Mouse (Mus musculus): Measurements from ENCODE around the gene Pde2a. TPM values are rescaled to one million over a fixed set of nuclear protein-coding genes. Genes with fewer than 3 reads are reported as not detected.

Pde2a gene
- 1.7 and 7.0 TPM in 2 replicates for total RNA-seq (2017)

DNA sequence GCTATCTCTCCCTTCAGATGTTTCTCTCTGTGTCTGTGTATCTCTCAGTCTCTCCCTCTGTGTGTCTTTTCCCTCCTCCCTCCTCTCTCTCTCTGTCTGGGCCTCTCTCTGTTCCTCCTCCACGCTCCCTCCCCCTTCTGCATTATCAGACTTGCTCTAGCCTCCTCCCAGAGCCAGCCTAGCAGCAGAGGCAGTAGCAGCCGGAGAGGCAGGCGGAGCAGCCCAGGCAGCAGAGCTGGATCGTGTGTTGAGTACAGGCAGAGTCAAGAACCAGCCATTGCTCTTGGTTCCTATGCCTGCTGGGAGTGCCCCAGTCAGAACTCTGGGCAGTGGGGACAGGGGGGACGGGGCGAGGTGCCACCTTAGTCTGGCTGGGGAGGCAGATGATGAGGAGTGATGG is at the start of gene Pde2a:
TSS of gene Pde2a (plus strand) at position 163 of the 400 bp plus-strand sequence.
- no peak; the same call in 1 of the 2 replicates for ATAC-seq (replicated peaks; ENCODE audit: low read depth, poor library complexity, severe bottlenecking)

DNA sequence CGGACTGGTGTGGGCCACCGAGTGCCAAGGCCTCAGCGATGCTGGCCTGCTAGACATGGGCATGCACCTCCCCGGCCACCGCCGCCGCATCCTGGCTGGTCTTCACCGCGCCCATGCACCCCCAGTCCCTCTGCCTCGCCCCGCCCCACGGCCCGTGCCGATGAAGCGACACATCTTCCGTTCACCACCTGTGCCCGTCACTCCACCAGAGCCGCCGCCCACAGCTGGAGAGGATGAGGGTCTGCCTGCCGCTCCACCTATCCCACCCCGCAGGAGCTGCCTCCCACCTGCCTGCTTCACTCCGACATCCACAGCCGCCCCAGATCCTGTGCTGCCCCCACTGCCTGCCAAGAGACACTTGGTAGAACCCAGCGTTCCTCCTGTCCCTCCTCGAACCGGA is 48.4 kb upstream of the Pde2a start:
- ATAC-seq (replicated peaks; ENCODE audit: low read depth, poor library complexity, severe bottlenecking): no peak

DNA sequence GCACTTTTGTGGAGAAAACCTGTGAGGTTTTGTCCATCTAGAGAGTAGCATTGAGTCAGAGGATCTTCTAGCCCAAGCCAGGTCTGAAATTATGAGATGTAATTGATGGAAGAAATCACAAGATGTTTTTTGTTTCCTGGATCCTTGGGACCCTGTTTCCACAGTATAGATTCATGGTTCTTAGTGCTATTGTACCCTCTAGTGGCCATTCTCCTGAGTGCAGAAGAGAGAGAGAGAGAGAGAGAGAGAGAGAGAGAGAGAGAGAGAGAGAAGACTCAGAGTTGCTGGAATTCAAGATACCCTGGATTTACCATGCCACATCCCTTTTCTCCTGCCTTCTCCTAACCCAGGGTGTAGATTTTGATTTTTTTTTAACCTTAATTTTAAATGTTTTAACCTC is 47.3 kb upstream of the Pde2a start:
- ATAC-seq (replicated peaks; ENCODE audit: low read depth, poor library complexity, severe bottlenecking): peak; percentile 28; the same call in 1 of the 2 replicates

DNA sequence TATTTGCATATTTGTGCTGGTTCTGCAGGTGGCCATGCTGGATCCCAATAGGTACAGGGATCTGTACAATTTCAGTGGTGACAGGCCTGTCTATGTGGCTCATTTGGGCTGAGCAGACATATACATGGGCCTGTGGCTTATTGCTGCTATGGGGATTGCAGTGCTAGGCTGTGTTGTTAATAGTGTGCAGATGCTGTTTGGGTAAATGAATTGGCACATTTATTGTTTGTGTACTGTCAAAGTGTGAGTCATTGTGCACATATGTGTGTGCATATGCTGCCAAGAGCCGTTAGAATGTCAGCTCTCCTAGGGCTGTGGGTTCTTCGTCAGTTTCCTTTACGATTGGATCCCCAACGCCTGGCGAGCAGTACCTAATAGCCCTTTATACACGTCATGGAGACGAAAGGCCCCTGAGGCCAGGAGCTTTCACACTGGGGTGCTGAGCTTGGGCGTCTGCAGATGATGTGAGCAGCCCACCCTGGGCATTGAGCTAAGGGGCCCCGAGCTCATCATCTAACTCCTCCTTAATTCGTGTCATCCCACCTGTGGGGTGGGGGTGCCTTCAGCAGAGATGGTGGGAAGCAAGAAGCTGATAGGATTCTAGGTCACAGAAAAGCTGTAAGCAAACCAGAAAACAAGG is 44.7 kb upstream of the Pde2a start:
- no peak for ATAC-seq (replicated peaks; ENCODE audit: low read depth, poor library complexity, severe bottlenecking)

DNA sequence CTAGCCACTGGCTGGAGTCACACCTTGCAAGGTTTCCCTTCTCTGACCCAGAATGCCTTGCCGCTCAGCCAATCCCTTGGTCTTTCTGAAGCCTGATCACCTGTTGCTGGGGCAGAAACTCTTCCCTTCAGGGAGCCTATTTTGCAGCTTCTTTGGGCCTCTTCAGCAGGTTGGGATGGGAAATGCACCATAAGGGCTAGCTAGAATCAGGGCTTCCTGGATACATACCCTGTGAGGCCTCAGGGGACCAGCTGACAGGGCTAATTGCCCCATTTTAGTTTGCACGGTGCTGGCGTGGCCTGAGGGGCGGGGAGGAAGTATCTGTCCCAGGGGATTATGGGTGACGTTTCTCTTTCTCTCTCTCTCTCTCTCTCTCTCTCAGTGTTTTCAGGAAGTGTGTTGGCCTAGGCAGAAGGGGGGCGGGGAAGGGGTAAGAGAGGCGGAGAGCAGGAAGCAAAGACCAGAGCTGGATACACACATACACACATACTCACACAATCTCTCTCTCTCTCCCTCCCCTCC is 43.7 kb upstream of the Pde2a start:
- ATAC-seq (replicated peaks; ENCODE audit: low read depth, poor library complexity, severe bottlenecking): peak; percentile 59

DNA sequence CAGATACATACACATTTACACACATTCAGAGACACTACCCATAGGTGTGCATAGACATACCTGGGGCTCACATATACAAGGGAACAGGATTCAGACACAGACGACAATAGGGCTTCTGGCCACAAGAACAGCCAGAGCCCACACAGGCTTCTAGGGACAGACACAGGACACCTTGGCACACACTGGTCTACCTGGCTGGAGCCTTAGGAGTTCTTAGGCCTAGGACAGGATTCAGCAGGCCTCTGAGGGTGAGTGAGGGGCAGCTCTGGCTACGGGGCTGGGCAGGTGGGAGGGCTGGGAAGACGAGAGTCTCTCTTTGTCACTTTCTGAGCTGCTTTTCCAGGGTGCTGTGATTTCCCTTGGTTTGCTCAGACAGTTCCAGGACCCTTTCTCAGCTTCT is 43.2 kb upstream of the Pde2a start:
- no peak for ATAC-seq (replicated peaks; ENCODE audit: low read depth, poor library complexity, severe bottlenecking)

DNA sequence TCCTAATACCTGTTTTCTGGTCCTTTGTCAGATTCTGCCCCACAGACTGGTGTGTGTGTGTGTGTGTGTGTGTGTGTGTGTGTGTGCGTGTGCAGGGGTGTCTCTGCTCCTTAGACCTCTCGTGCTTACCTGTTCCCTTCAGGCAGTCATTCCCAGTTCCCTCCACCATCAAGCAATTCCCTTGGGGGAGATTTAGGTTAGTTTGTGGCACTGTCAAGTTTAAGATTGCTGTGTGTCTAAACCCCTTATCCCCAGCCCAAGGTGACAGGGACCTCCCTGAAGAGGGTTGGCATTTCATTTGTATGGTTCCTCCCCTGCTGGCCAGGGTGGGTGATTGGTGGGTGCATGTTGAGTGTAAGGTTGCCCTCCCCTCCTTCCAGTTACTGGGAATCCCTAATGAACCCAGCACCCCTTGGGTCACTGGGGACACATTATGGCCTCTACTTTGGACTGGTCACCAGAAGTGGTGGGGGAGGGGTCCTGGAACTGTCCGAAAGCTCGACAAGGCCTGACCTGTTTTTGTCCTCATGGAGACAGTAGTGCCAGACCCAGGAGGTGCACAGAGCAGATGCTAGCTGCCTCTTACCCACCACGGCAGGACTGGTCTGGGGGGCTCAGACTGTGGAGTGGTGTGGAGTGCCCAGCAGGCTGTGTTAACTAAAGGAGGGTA is 42.6 kb upstream of the Pde2a start:
- ATAC-seq (replicated peaks; ENCODE audit: low read depth, poor library complexity, severe bottlenecking): no peak

DNA sequence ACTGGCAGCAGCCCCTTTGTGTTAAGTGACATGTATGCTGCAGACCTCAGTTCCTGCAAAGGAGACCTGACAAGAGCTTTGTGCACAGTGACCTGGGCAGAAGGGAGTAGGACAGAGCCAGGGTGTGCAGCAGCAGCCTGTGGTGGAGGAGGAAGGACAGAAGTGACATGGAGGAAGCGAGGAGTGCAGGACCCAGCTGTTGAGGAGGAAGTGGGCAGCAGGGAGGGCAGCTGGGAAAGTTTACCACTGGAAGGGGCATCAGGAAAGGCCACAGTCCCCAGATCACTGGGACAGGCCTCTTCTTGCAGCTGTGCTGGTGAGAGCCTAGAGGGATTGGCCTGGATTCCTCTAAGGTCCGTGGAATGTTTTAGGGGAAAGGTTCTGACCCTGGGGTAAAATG is 41.8 kb upstream of the Pde2a start:
- ATAC-seq (replicated peaks; ENCODE audit: low read depth, poor library complexity, severe bottlenecking): peak; percentile 30

DNA sequence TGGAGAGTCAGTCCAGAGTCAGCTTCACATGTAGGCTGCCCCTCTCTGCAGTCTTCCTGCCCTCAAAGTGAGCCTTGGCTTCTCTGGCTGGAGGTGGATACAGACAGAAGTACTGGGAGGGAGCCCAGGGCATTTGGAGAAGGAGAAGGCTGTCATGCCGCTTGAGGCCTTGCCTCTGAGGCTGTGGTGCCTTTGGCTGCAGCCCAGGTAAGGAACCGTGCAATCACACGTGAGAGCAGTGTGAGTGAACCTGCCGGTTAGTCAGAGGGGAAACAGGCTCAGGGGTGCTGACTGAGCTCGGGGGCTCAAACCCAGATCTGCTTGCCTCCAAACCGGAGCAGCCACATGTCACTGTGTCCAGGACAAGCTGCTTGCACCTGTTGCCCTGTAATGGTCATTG is 40.0 kb upstream of the Pde2a start:
- no peak for ATAC-seq (replicated peaks; ENCODE audit: low read depth, poor library complexity, severe bottlenecking)

DNA sequence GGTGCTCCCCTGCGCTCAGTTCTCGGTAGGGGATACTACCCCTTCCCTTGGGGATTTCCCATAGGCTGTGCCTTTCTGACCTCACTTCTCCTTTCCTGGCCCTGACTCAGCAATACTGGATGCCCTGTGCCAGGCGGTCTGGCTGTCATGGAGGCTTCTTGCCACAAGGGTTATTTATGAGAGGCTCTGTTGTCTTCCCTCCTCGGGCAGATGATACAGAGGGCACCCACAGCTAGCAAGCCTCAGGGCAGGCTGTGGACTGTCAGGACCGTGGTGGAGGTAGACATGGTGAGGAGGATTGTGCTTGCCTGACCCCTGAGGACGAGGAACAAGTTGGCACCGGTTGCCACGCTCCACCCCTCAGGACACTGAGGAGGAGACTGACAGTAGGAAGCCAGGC is 39.1 kb upstream of the Pde2a start:
- ATAC-seq (replicated peaks; ENCODE audit: low read depth, poor library complexity, severe bottlenecking): peak; percentile 64

DNA sequence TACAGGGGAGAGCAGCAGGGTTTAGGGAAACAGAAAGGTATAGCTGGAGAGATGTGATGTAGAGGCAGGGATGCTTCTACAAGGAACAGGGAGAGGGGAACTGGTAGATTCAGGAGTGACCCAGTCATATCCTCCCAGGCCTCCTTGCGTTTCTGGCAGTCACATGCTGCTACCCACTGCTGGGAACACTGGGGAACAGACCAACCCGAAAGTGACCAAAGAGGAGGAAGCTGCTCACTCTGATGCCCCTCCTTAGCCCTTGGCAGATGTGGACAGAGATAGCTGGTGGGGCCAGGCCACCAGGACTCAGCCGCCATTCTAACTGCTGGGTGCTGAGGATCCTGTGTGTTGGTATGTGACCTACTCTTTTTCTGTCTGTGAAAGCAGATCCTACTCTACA is 37.7 kb upstream of the Pde2a start:
- ATAC-seq (replicated peaks; ENCODE audit: low read depth, poor library complexity, severe bottlenecking): peak; percentile 41

DNA sequence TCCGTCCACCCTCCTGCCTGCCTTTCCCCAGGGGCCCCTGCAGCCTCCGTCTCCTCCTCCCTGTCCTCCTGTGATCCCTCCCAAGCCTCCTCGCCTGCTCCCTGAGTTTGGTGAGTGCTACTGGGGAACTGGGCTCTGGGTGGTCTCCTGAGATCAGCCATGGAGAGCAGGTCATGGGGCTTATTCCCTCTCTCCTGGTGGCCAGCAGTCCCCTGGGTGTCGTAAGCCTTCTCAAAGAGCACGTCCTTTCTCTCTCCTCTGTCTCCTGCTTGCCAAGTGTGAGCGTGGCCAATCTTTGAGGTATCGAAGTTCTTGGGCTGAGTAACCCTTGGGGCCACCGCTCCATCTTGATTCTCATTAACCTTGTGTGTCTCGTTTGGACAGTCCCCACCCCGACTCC is 36.6 kb upstream of the Pde2a start:
- no peak for ATAC-seq (replicated peaks; ENCODE audit: low read depth, poor library complexity, severe bottlenecking)

DNA sequence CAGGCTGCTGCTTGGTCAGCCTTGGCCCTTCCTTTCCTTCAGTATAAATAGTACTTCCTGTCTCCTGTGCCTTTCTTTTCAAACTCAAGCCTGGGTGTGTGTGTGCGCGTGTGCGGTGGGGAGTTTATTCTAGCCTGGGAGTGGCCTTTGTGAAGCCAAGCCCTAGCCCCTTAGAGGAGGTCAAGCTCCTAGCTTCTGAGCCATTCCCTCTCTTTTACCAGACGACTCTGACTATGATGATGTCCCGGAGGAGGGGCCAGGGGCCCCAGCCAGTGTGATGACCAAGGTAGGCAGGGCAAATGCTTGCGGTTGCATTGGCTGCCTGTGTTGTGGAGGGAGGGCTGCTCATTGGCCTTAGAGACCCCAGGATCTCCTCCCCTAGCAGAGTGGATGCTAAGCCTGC is 36.2 kb upstream of the Pde2a start:
- ATAC-seq (replicated peaks; ENCODE audit: low read depth, poor library complexity, severe bottlenecking): no peak

DNA sequence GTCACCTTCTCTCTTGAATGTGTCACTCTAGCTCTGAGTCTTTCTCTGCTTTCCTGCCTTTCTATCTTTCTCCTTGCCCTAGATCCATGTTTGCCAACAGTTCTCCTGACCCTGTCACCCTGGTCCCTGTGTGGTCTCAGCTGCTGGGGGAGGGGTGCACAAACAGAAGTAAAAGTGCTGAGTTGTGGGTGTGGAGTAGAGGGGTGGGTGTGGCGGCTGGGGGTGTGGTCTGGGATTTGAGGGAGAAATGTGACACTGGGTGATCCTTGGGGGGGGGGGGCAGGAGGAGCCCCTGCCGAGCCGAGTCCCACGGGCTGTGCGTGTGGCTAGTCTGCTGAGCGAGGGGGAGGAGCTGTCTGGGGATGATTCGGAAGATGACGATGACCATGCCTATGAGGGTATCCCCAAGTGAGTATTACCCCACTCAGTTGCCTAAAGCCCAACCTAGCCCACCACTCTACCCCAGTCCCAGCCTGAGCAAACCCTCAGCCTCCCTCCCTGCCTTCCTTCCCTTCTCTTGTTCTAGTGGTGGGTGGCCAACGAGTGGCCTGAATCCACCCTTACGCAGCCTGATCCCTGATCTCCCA is 35.5 kb upstream of the Pde2a start:
- no peak for ATAC-seq (replicated peaks; ENCODE audit: low read depth, poor library complexity, severe bottlenecking)

DNA sequence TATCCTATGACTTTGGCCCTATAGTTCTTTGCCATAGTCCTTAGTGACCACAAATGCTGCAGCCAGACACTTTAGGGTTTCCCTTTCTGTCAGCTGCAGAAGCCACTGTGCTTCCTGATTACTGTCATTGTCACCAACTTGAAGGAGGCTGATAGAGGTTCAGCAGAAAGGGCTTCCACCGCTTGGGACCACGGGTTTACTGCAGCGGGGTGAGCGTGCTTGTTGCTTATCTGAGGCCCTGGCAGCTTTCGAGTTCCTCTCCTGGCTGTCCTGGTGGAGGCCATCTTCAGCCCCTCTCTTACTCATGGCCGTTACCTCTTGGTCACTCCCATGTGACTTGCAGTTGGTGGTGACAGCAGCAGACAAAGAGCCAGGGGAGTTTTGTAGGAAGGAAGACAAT is 32.2 kb upstream of the Pde2a start:
- peak; percentile 71 for ATAC-seq (replicated peaks; ENCODE audit: low read depth, poor library complexity, severe bottlenecking)

DNA sequence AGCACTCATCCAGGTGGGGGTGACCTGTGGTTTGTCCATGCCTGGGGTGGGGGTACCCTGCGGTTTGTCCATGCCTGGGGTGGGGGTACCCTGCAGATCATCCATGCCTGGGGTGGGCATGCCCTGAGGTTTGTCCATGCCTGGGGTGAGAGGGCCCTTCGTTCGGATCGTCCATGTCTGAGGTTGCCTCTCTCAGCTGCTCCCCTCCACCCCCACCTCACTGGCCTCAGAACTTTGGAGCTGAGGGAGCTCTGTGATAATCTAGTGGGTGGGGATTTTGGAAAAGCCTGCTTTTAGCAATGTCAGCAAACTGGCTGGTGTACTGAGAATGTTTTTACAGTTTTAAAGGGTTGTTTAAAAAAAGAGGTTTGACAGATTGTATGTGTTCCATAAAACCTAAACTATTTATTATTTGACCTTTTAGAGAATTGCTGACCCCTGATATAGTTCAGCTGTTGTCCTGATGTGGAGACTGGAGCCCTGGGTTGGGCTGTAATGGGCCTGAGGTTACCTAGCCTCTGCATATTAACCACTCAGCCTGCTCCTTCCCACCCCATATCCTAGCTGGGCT is 29.5 kb upstream of the Pde2a start:
- ATAC-seq (replicated peaks; ENCODE audit: low read depth, poor library complexity, severe bottlenecking): no peak

DNA sequence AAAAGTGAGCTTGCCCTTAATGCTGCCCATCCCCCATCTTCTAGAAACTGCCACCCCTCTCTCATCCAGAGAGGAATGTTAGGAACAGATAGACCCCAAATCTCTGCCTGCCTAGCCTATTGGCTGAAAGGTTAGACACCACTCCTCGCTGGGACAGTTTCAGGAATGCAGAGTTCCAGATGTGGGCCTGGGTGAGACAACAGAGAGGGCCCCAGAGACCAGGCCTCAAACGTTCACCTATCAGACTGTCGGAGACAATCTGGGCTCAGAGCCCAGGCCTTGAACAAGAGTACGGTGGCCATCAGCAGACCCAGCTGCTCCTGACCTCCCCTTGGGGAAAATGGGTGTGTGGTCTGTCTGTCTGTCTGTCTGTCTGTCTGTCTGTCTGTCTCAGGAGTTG is 28.5 kb upstream of the Pde2a start:
- ATAC-seq (replicated peaks; ENCODE audit: low read depth, poor library complexity, severe bottlenecking): no peak

DNA sequence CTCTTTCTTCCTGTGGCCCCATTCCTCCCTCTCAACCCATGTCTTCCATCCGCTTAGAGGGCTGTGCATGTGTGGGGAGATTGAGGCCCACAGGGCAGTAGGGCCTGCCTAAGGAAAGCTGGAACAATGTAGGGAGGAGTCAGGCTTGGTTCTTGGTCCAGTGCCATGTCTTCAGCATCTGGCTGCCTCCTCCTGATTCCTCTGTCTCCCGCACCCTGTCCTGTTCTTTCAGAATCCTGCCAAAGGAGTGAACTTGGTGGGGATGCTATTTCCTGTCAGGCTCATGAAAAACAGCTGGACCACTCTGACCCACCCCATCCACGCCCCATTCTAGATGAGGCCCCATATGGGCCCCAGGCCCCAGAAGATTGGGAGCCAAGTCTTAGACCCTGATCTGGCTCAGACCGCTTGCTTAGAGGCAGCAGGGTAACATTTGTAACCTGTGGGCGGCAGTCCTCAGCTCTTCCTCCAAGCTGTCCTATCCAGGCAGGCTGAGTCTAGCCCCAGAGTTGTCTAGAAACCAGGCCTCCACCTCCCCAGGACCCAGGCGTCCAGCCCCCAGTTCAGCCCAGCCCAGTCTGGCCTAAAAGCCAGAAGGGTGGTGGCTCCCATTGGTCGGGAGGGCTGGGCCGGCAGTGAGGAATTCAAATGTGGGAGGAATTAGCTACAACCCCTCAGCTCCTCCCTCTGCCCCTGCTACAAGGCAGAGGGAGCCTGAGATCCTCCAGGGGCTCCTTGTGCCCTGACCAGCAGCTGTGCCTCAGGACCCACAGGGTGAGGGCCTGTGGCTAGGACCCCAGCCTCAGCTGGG is 27.6 kb upstream of the Pde2a start:
- ATAC-seq (replicated peaks; ENCODE audit: low read depth, poor library complexity, severe bottlenecking): no peak

DNA sequence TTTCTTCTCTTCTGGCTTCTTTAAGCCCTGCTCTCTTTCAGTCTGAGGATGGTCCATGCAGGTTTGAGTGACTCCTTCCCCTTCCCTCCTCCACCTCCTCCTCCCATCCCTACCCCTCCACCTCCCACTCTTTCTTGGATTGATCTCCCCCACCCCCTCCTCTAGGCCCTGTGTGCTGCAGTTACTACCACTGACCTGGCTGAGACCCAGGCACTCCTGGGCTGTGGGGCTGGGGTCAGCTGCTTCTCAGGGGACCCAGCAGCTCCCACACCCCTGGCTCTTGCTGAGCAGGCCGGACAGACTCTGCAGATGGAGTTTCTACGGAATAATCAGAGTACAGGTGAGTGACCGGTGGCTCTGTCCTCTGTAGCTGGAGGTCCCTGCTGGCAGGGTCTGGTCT is 26.9 kb upstream of the Pde2a start:
- no peak for ATAC-seq (replicated peaks; ENCODE audit: low read depth, poor library complexity, severe bottlenecking)

DNA sequence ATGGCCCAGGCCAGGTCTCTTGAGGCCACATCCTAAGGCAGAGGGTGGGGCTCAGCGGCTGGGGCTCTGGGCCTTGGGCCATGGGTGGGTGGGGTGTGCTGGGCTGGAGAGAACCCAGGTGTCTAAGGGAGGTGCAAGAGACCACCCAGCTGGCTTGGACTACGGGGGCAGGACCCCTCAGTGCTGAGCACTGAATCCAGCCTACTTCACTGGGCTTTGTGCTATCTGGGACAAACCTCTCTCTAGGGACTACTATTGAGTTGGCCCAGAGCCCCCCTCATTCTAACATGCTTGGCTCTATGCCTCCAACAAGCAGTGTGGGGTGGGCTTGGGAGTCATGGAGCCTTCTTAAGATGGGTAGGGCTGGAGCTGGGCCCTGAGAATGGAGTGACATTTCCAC is 26.0 kb upstream of the Pde2a start:
- no peak for ATAC-seq (replicated peaks; ENCODE audit: low read depth, poor library complexity, severe bottlenecking)
